Mouse (Mus musculus): ENCODE data around the gene Fgf15.
"Not testable (repeated sequence)": the region's sequence is repeated elsewhere in the genome, so short reads cannot be mapped to it uniquely, and the experiment has no call there.

Gene Fgf15

GRCm38 (mm10) chr7:144896294-144897218, at the start of gene Fgf15:
Fgf15 (plus strand) TSS chr7:144896531.
- DNase-seq: no peak

DNA sequence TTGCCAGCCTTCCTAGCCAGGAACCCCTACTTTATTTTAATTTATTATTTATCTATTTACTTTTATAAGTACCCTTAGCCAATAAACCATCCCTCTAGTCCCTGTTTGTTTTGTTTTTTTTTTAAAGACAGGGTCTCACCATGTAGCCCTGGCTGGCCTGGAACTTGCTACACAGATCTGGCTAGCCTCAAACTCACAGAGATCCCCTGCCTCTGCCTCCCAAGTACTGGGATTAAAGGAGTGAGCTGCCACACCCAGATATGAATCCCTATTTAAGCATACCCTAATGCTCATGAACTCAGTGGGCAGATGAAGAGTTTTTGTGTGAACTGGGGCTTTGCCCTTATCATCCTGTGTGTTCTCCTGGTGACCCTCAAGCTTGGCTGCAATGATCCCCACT, 49.3 kb upstream of the Fgf15 start, which contains the start of gene Fgf4:
Gene Fgf4, plus strand, starts transcription at position 301 of the 400 bp plus-strand sequence.
- DNase-seq: no peak

- DNase-seq: no peak
These were observed 45.0 kb upstream of the Fgf15 start for GRCm38 (mm10) chr7:144851321-144851720.

DNA sequence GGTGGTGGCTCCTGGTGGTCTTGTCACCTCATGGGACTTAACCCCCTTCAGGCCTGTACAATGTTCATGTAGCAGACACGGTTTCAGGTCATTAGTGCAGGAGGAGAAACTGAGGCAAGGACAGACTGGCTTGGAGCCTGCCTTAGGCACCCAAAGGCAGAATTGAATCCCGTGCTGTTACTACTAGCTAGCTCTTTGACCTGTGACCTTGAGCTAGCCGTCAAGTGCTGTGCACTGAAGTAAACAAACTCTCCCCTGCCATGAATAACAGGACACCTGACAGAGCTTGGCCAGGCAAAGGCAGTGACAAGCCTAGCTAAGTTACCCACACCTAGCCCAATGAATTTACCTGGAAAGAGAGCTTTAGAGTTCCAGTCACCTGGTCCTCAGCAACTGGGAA, 41.4 kb upstream of the Fgf15 start:
- no peak for DNase-seq

- DNase-seq: no peak
These were observed 39.2 kb upstream of the Fgf15 start for GRCm38 (mm10) chr7:144857158-144857557.

GRCm38 (mm10) chr7:144857826-144858342, 38.4 kb upstream of the Fgf15 start:
- no peak for DNase-seq

DNA sequence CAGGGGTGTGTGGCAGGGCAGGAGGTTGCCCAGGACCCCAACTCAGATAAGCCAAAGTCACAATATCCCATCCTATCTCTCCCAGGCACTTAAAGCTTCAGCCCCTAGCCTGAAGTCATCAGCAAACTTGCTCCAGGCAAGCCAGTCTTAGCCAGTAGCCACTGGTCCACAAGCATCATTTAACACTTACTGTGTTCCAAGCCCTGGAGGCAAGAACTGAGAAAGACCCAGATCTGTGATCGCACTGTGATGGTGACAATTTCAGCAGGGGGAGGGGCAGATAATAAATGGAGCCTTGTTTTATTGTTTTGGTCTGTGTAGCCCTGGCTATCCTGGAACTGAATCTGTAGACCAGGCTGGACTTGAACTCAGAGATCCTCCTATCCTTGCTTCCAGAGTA, 37.6 kb upstream of the Fgf15 start:
- DNase-seq: no peak

GRCm38 (mm10) chr7:144861056-144861768, 35.1 kb upstream of the Fgf15 start:
- DNase-seq: no peak

DNA sequence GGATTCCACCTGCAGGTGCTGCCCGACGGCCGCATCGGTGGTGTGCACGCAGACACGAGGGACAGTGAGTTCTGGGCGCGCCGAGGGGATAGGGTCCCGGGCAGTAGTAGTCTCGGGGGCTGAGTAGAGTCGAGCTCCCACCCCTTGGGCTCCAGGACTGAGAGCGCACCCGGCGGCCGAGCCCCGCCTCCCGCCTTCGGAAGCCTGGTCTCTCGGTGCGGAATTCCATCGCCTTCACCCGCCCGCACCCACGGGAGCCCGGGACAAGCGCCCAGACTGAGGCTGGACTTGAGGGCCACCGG, 34.6 kb upstream of the Fgf15 start:
- no peak for DNase-seq

- DNase-seq: no peak
These were observed 34.2 kb upstream of the Fgf15 start for GRCm38 (mm10) chr7:144862126-144862525.

DNA sequence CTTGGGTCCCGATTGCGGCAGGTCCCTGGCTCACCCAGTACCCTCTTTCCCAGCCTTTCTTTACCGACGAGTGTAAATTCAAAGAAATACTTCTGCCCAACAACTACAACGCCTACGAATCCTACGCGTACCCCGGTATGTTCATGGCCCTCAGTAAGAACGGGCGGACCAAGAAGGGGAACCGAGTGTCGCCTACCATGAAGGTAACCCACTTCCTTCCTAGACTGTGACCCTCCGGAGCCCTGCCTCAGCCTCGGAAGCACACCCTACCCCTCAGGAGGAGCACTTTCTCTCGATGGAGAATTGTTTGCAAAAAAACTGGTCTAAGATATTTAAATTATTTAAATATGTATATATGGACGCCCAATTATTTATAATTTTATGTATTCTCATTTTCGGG, 33.6 kb upstream of the Fgf15 start:
- no peak for DNase-seq

- no peak for DNase-seq
These were observed 33.1 kb upstream of the Fgf15 start for GRCm38 (mm10) chr7:144863196-144863595.

GRCm38 (mm10) chr7:144864160-144864670, 32.1 kb upstream of the Fgf15 start:
- no peak for DNase-seq

- DNase-seq: no peak
These were observed 29.2 kb upstream of the Fgf15 start for GRCm38 (mm10) chr7:144867161-144867560.

GRCm38 (mm10) chr7:144867602-144868001, 28.7 kb upstream of the Fgf15 start:
- DNase-seq: no peak

GRCm38 (mm10) chr7:144872420-144872819, 23.9 kb upstream of the Fgf15 start:
- DNase-seq: no peak

GRCm38 (mm10) chr7:144873160-144873559, 23.2 kb upstream of the Fgf15 start:
- DNase-seq: no peak

DNA sequence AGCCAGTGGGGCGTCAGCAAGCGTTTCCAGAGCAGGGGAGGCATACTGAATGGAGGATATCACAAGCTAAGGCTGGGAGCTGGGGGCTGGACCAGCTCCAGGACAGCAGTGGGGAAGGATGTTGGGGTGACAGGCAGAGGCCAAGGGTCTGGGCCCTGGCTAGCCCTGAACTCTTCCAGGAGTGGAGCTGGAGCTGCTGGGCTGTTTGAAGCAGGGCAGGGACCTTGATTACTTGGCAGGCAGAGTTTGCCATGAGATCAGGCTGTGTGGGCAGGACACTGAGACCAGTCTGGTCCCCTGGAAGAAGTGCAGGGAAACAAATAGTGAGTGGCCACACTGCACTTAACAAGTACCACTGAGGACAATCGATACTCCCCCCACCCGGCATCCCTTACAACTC, 22.1 kb upstream of the Fgf15 start:
- DNase-seq: no peak

DNA sequence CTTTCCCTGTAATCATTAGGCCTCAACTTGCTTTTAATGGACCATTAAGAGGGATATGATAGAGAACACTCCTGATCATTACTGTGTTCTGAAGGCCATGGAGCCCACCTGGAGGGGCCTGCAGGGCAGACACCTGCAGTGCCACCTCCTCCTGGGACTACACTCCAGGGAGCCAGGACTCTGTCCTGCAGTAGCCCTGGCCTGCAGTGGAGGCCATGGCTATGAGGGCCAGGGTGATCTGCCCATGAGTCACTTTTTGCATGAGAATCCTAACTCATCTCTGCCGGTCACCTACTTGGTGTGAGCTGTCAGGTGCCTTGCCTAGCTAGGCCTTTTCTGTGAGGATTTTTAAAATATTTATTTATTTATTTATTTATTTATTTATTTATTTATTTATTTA, 17.9 kb upstream of the Fgf15 start:
- DNase-seq: no peak

DNA sequence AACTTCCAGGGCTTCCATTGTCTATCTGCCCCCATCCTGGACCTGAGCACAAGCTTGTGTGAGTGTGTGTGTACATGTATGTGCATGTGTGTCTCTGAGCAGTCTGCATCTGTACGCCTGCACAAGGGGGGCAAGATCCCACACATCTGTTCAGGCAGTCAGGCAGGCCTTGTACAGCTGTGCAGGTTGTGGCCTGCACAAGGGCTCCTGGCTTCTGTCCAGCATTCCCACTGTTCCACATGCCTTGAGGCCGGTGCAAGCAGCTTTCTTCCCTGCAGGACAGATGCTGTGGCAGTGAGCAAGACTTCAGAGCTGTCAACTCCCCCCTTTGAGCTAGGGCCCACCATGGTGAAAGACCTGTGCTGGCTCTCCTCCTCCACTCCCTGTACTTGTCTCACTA, 13.2 kb upstream of the Fgf15 start:
- DNase-seq: no peak

GRCm38 (mm10) chr7:144887672-144888071, 8.7 kb upstream of the Fgf15 start:
- no peak for DNase-seq

- no peak for DNase-seq
These were observed 7.6 kb upstream of the Fgf15 start for GRCm38 (mm10) chr7:144888564-144889299.

GRCm38 (mm10) chr7:144890661-144891060, 5.7 kb upstream of the Fgf15 start:
- DNase-seq: not testable (repeated sequence)

All from kidney, adult 9 months (tissue).